Mouse (Mus musculus) adrenal gland, adult 2 months (tissue): Measurements from ENCODE around the gene Cir1. TPM values are rescaled to one million over a fixed set of nuclear protein-coding genes. Genes with fewer than 3 reads are reported as not detected.

Experiments
- DNase-seq: peaks from one replicate; pipeline ENCODE4 v3.0.0; 2021
- polyA plus RNA-seq: library from polyadenylated mRNA; depleted of rRNA; stranded (reverse); fragments of >200 nt; gene quantifications from 2 replicates; pipeline ENCODE4 v1.2.3, GENCODE M21; 2012
- total RNA-seq, 2 experiments: library from RNA; stranded (reverse); gene quantifications; 2 replicates each; pipeline ENCODE4 v1.2.3; 2021

Gene Cir1
- total and polyA plus RNA-seq, 3 experiments = 0.36 to 21.7 (median 14.0) TPM

GRCm38 (mm10) chr2:73272351-73273248 lies 39.9 kb downstream of the Cir1 start:
- DNase-seq = peak; percentile 27

- DNase-seq = peak; percentile 64
These were observed 40.9 kb downstream of the Cir1 start, which contains the start of gene Sp9 for GRCm38 (mm10) chr2:73271459-73272161. Gene Sp9, plus strand, starts transcription at chr2:73271925.

- DNase-seq = no peak
These were observed 41.7 kb downstream of the Cir1 start for GRCm38 (mm10) chr2:73270593-73271458.

DNA sequence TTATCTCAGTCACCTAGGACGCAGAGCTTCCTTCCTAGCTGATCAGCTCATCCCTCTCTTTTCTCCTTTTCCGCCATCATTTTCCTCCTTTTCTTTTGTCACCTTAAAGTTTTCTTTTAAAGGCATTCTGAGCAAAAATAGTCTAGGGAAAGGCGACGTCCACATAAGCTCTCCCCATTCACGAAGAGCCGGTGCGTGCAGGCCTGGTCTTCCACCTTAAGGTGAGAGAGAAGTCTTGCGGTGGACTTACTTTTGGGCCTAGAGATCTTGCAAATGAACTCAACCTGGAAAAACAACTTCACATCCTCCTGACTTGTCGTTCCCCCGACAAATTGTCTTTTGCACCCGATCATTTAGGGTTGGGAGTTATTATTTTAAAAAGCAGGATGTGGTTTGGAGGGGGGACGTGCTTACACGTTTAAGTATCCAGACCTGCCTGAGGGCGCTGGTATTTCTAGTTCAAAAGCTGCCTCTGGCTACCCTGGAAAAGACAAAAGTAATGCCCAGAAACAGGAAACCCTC lies 42.4 kb downstream of the Cir1 start:
- DNase-seq = no peak

DNA sequence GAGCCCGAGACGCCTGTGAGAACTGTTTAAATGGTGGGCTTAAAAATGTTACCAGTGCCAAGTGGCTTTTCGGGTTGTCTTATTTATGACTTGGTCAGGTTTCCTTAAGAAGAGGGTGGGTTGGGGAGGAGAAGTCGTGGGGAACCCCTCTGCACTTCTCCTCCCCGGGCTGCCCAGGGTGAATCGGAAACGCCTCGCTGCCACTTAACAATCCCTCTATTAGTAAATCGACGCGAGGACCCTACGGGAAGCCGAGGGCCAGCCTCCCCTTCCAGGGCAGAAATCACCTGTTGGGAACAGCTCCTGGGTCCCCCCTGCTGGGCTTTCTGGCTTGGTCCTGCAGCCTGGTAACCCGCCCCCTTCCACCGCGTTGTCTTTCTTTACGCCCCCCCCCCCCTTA lies 42.8 kb downstream of the Cir1 start:
- DNase-seq = no peak

DNA sequence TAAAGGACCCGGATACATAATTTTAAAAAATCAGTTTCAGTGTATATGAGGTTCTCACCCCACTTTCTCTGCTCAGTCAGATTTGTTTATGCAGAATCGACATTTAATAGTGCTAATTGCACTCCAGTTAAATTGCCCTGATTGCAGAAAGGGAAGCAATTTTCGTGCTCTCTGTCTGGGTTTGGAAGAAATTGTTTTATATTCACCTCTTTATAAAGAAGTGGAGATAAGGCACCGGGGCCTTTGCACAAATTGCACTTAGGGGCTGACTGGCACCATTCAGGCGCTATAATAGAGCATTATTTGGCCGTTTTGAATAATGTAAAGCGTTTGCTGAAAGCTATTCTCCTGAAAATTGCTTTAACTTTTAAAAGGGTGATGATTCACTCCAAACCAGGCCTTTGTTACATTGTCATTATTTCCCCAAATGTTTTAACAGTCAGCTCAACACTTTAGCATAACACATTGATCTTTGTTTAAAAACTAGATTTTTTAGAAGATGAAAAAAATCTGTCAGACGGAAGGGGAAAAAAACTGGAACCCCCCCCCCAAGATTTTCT lies 43.6 kb downstream of the Cir1 start:
- DNase-seq = no peak

GRCm38 (mm10) chr2:73268281-73268680 lies 44.2 kb downstream of the Cir1 start:
- DNase-seq = no peak

GRCm38 (mm10) chr2:73267818-73268217 lies 44.7 kb downstream of the Cir1 start:
- no peak for DNase-seq

DNA sequence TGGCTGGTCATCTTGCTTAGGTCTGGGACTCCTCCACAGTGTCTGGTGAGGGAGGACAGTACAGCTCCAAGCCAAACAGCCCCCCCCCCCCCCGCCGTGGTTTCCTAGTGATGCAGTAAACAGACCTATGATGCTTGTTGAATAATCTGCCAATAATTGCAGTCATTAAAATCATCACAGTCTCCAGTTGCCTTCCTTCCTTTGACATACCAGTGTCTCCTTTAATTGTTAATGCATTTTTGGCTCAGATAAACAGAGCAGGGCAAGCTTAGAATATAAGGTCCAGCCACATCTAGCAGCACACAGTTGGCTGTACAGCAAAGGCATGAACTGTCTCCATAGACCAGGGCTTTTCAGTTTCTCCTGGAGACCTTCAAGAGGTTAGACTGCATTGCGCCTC lies 45.3 kb downstream of the Cir1 start:
- no peak for DNase-seq

- DNase-seq = no peak
These were observed 45.9 kb downstream of the Cir1 start for GRCm38 (mm10) chr2:73266623-73267022.

DNA sequence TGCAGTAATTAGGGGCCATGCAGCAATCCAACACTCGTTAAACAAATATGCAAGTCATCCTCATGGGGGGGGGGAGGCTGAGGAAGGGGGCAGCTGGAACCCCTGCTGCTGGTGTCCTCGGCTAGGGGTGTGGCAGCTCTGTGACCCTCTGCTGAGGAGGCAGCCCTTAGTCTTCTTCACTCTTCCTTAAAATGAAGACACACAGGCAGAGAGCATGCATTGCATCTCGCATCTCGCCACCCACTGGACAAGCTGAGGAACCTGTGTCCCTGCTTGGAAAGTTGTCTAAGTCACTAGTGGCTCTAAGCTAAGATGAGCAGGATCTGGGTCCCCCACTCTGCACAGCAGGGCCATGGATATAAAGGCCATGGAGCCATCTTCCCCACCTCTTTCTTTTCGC lies 46.5 kb downstream of the Cir1 start:
- DNase-seq = no peak

- no peak for DNase-seq
These were observed 47.8 kb downstream of the Cir1 start for GRCm38 (mm10) chr2:73264611-73265195.

GRCm38 (mm10) chr2:73263794-73264610 lies 48.5 kb downstream of the Cir1 start:
- DNase-seq = no peak

DNA sequence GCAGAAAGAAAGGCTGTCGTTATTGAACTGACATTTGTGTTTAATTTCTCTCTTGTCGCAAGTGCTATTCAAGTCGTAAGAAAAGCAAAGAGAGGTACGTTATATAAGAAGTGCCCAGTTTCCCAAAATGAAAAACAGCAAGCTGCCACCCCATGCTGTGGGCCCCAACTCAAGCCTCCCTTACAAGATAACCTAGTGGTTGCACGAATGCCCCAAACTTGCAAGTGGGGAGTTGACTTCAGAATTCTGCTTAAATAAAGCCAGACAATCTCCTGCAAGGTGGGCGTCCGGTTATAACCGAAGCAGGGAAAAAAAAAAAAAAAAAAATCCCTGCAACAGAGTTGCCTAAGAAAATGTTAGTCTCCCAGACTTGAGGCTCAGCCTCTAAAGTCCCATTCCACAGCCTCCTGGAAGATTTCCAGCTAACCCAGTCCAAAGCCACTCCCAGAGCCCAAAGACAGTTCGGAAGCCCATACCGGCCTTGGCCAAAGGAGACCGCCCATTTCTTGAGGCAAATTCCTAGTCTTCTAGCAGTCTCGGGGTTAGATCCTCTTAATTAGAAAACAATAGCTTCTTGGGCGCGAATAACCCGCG lies 49.2 kb downstream of the Cir1 start:
- DNase-seq = no peak

- DNase-seq = no peak
These were observed 63.8 kb downstream of the Cir1 start for GRCm38 (mm10) chr2:73248701-73249100.

DNA sequence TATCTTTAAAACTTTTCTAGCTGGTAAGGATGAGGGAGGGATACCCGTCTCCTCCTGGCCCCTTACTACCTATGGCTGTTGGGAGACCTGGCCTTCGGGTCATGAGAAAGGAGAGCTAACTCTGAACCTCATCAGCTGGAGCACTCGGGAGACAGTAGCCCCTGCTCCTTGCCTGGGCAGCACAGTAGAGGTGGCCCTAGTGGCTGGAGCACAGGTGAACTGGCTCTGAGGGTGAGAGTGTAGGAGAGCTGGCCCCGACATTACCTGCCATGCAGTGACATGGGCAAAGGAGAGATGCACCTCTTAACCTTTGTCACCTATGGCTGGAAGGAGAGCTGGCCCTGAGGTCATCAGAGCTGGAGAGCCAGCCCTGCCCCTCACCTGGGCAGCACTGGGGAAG lies 71.2 kb downstream of the Cir1 start:
- DNase-seq = no peak
